Mouse (Mus musculus) embryonic fibroblast, embryonic 13.5 days (primary cell): ENCODE data around the gene Lmbr1l.

Source experiments
- CTCF ChIP-seq: IDR thresholded peaks from 2 replicates; pipeline ENCODE4 v1.5.1; 2011; ENCODE audit warnings: mild to moderate bottlenecking, control low read depth, low read length, moderate library complexity, borderline replicate concordance; ENCODE audit not compliant: insufficient read depth
- POLR2A ChIP-seq: IDR thresholded peaks from 2 replicates; pipeline ENCODE4 v1.6.1; 2011; ENCODE audit warnings: low read depth, mild to moderate bottlenecking, control low read depth, low read length, moderate library complexity

DNA sequence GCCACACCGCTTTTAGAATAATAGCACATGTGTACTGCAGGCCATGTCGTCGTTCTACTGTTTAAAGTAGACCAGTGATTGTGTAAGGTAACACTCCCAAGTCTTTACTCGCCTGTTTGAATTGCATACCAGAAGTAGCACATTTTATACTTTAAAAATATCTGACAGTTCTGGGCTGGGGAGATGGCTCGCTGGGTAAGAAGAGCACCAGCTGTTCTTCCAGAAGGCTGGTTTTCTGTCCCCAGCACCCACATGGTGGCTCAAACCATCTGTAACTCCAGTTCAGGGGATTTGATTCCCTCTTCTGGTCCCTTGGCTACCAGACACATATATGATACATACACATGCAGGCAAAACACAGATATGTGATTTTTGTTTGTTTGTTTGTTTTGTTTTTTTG lies 39.4 kb upstream of the Lmbr1l start:
- TF ChIP-seq CTCF, result no peak
- no peak for TF ChIP-seq POLR2A
